ENCODE assay signal across 37 mouse cellular contexts in the genomic region with DNA sequence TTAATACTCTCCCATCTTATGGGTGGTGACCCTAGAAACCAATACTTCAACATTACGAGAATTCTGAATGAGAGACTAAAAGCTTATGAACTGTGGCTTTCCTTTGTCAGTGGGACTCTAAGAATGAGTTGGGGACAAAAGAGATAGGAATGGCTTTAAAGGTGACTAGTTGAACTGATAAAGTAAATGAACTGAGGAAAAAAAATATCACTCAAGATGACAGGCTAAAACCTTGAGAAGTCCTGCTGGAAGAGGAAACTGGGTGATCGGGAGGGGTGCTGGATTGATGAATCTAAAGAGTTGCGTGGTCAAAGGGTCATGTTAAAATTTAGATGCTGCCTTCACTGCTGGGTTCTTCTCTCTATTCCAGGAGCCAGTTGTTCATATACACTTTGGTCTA. TPM values are rescaled to one million over a fixed set of nuclear protein-coding genes. Genes with fewer than 3 reads are reported as not detected.
"Had no signal": no experiment of that assay in that cellular context is flagged by ENCODE, and none has a peak within 500 bp of the region (broad histone marks: within the 10 kb centered on the region; RNA-seq: fewer than 3 reads in every experiment).

No protein-coding gene starts in this region.

- H3K27ac ChIP-seq: embryonic facial prominence, embryonic 10.5 days; embryonic facial prominence, embryonic 12.5 days; embryonic facial prominence, embryonic 13.5 days; embryonic facial prominence, embryonic 15.5 days; forebrain, embryonic 10.5 days; forebrain, embryonic 12.5 days; forebrain, embryonic 13.5 days; forebrain, embryonic 15.5 days; gastrocnemius, adult 2 months had no signal

- ATAC-seq: forebrain, embryonic 13.5 days; forebrain, embryonic 14.5 days; forebrain, embryonic 15.5 days; forebrain, embryonic 16.5 days; forebrain, postnatal 0 days had no signal

- H3K4me2 ChIP-seq: embryonic facial prominence, embryonic 12.5 days; embryonic facial prominence, embryonic 13.5 days; embryonic facial prominence, embryonic 15.5 days; forebrain, embryonic 12.5 days; forebrain, embryonic 13.5 days; forebrain, embryonic 15.5 days had no signal

- H3K36me3 ChIP-seq: embryonic facial prominence, embryonic 10.5 days; embryonic facial prominence, embryonic 12.5 days; embryonic facial prominence, embryonic 13.5 days; embryonic facial prominence, embryonic 15.5 days; forebrain, embryonic 10.5 days; forebrain, embryonic 12.5 days; forebrain, embryonic 15.5 days had no signal

- H3K27me3 ChIP-seq: embryonic facial prominence, embryonic 12.5 days; embryonic facial prominence, embryonic 13.5 days; embryonic facial prominence, embryonic 15.5 days; forebrain, embryonic 12.5 days; forebrain, embryonic 13.5 days; forebrain, embryonic 15.5 days had no signal

- H3K4me1 ChIP-seq: embryonic facial prominence, embryonic 10.5 days; embryonic facial prominence, embryonic 12.5 days; embryonic facial prominence, embryonic 13.5 days; embryonic facial prominence, embryonic 15.5 days; forebrain, embryonic 10.5 days; forebrain, embryonic 12.5 days; forebrain, embryonic 13.5 days; forebrain, embryonic 15.5 days had no signal

- DNase-seq: cerebellum, adult 18-20 months; cerebellum, adult 2 months; cerebellum, adult 8-10 months; cerebellum, adult 9-10 months; cerebellum, adult 9-11 months; cerebellum, postnatal 10 days; cerebellum, postnatal 14 days; cerebellum, postnatal 25 days; cerebellum, postnatal 36 days; embryo, embryonic 11 days; forebrain, postnatal 0 days; gastrocnemius, adult 2 months; gastrocnemius, postnatal 10 days; gastrocnemius, postnatal 14 days; gastrocnemius, postnatal 25 days; gastrocnemius, postnatal 36 days; heart, adult 11 months had no signal

- H3K9ac ChIP-seq: embryonic facial prominence, embryonic 12.5 days; embryonic facial prominence, embryonic 13.5 days; embryonic facial prominence, embryonic 15.5 days; forebrain, embryonic 12.5 days; forebrain, embryonic 13.5 days; forebrain, embryonic 15.5 days; forebrain, postnatal 0 days had no signal

- H3K4me3 ChIP-seq: embryonic facial prominence, embryonic 10.5 days; embryonic facial prominence, embryonic 12.5 days; embryonic facial prominence, embryonic 13.5 days; embryonic facial prominence, embryonic 15.5 days; erythroblast, embryonic 14.5 days; forebrain, embryonic 10.5 days; forebrain, embryonic 12.5 days; forebrain, embryonic 13.5 days; forebrain, embryonic 15.5 days; gastrocnemius, adult 2 months had no signal

- H3K9me3 ChIP-seq: embryonic facial prominence, embryonic 10.5 days; embryonic facial prominence, embryonic 12.5 days; embryonic facial prominence, embryonic 13.5 days; embryonic facial prominence, embryonic 15.5 days; forebrain, embryonic 10.5 days; forebrain, embryonic 12.5 days; forebrain, embryonic 13.5 days; forebrain, embryonic 15.5 days had no signal

RNA-seq across cellular contexts. Expression of gene Afp, which starts 13.8 kb away (rescaled TPM):
- total RNA-seq: forebrain, postnatal 0 days; gastrocnemius, adult 18-20 months; gastrocnemius, adult 2 months; gastrocnemius, adult 8-10 months; gastrocnemius, postnatal 14 days; gastrocnemius, postnatal 25 days; gastrocnemius, postnatal 36 days had no signal
- polyA plus RNA-seq: forebrain, embryonic 12.5 days; forebrain, embryonic 14.5 days; forebrain, embryonic 15.5 days had no signal

RNA-seq across cellular contexts. Expression of gene Alb, which starts 16.0 kb away (rescaled TPM):
- total RNA-seq: common myeloid progenitor, adult 5-6 weeks; forebrain, postnatal 0 days; granulocyte monocyte progenitor cell, adult 5-6 weeks had no signal
- polyA plus RNA-seq: embryonic facial prominence, embryonic 10.5 days; forebrain, embryonic 10.5 days; forebrain, embryonic 11.5 days; forebrain, embryonic 12.5 days; forebrain, embryonic 13.5 days; forebrain, embryonic 14.5 days; forebrain, embryonic 15.5 days; forebrain, postnatal 0 days had no signal

RNA-seq across cellular contexts. Expression of gene Afm, which starts 42.0 kb away (rescaled TPM):
- total RNA-seq: common myeloid progenitor, adult 5-6 weeks; forebrain, postnatal 0 days; gastrocnemius, adult 2 months; gastrocnemius, postnatal 14 days; gastrocnemius, postnatal 25 days; gastrocnemius, postnatal 36 days; granulocyte monocyte progenitor cell, adult 5-6 weeks had no signal
- polyA plus RNA-seq: cerebellum, adult 2 months; cortical plate, adult 2 months; embryonic facial prominence, embryonic 10.5 days; embryonic facial prominence, embryonic 11.5 days; embryonic facial prominence, embryonic 12.5 days; embryonic facial prominence, embryonic 13.5 days; embryonic facial prominence, embryonic 14.5 days; embryonic facial prominence, embryonic 15.5 days; erythroblast, embryonic 14.5 days; forebrain, embryonic 10.5 days; forebrain, embryonic 11.5 days; forebrain, embryonic 12.5 days; forebrain, embryonic 13.5 days; forebrain, embryonic 14.5 days; forebrain, embryonic 15.5 days; forebrain, embryonic 16.5 days; forebrain, postnatal 0 days; frontal cortex, adult 2 months had no signal
